ENCODE assay signal across 26 mouse cellular contexts in the genomic region with DNA sequence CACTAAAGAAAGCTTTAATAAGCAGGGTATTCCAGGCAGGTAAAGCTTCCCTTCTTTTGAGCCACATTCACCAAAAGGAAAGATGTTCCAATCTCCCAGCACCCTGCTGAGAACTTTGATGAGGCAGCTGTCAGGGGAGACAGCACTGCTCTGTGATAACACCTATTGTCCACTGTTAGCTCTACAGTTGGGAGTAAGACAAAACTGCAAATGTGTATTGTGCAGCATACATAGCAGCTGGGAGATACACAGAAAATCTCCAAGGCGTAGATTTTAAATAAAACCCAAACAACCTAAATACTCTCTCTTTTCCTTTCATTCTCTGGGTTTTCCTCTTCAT.
DNase-seq lines count a peak whose midpoint lies in the region; ATAC-seq lines count a peak whose summit lies in the region.
"Had no signal": no experiment of that assay in that cellular context is flagged by ENCODE, and none has a peak within 500 bp of the region (broad histone marks: within the 10 kb centered on the region; RNA-seq: fewer than 3 reads in every experiment).

No protein-coding gene starts in this region.

- no peak for DNase-seq in forebrain, embryonic 10.5 days (ENCODE audit: extremely low spot score, low spot score)
- DNase-seq in midbrain, embryonic 11.5 days (ENCODE audit: low spot score, missing footprints): no peak
- peak; percentile 11 for DNase-seq in naive thymus-derived CD4-positive, alpha-beta T cell, adult 2 months (ENCODE audit: low read depth)
- no peak for DNase-seq in embryo, embryonic 10 days (ENCODE audit: low spot score)
- DNase-seq: adrenal gland, adult 8-10 months; cerebellum, adult 8-10 months; gastrocnemius, postnatal 14 days; heart, adult 11 months; kidney, adult 8-10 months; kidney, postnatal 14 days; liver, postnatal 0 days; right cerebral cortex, adult 18-20 months; thymus, adult 18-20 months; thymus, postnatal 36 days had no signal

- H3K4me3 ChIP-seq in forebrain, embryonic 12.5 days (replicated peaks): no peak overlapping the region
- no peak overlapping the region for H3K4me3 ChIP-seq in forebrain, embryonic 10.5 days
- H3K4me3 ChIP-seq in midbrain, embryonic 13.5 days (replicated peaks): no peak overlapping the region
- no peak overlapping the region for H3K4me3 ChIP-seq in midbrain, embryonic 11.5 days (ENCODE audit: low read depth, low read length)
- H3K4me3 ChIP-seq in forebrain, embryonic 15.5 days: no peak overlapping the region
- H3K4me3 ChIP-seq: limb, embryonic 12.5 days; midbrain, embryonic 12.5 days; neural tube, embryonic 15.5 days had no signal

- H3K9ac ChIP-seq in forebrain, embryonic 12.5 days: no peak overlapping the region
- H3K9ac ChIP-seq in midbrain, embryonic 13.5 days (replicated peaks): no peak overlapping the region
- H3K9ac ChIP-seq in midbrain, embryonic 11.5 days (ENCODE audit: low read length): no peak overlapping the region
- H3K9ac ChIP-seq in forebrain, embryonic 15.5 days (replicated peaks): no peak overlapping the region
- H3K9ac ChIP-seq: limb, embryonic 12.5 days; liver, postnatal 0 days; midbrain, embryonic 12.5 days; neural tube, embryonic 15.5 days had no signal

- no peak overlapping the region for H3K4me2 ChIP-seq in forebrain, embryonic 12.5 days
- no peak overlapping the region for H3K4me2 ChIP-seq in midbrain, embryonic 13.5 days (replicated peaks)
- H3K4me2 ChIP-seq in midbrain, embryonic 11.5 days: no peak overlapping the region
- no peak overlapping the region for H3K4me2 ChIP-seq in forebrain, embryonic 15.5 days (replicated peaks)
- H3K4me2 ChIP-seq: heart, embryonic 11.5 days; limb, embryonic 12.5 days; liver, embryonic 11.5 days; midbrain, embryonic 12.5 days; neural tube, embryonic 15.5 days had no signal

- 0 out of 2 replicates have a peak, but pooled peaks have one; percentile 53 for ATAC-seq in forebrain, embryonic 12.5 days (ENCODE audit: low FRiP score)
- peak; percentile 68; the same call in 1 of the 2 replicates for ATAC-seq in midbrain, embryonic 13.5 days
- ATAC-seq in midbrain, embryonic 11.5 days (ENCODE audit: low FRiP score): no peak
- peak; percentile 53 for ATAC-seq in forebrain, embryonic 15.5 days (replicated peaks)
- ATAC-seq: liver, postnatal 0 days; lung, postnatal 0 days; Patski had no signal

- H3K36me3 ChIP-seq in forebrain, embryonic 12.5 days (replicated peaks): no peaks in the 10 kb centered on the region
- H3K36me3 ChIP-seq in forebrain, embryonic 10.5 days (replicated peaks): no peaks in the 10 kb centered on the region
- H3K36me3 ChIP-seq in midbrain, embryonic 13.5 days: no peaks in the 10 kb centered on the region
- H3K36me3 ChIP-seq in midbrain, embryonic 11.5 days (ENCODE audit: control insufficient read depth, insufficient read depth, low read length): no peaks in the 10 kb centered on the region
- no peaks in the 10 kb centered on the region for H3K36me3 ChIP-seq in forebrain, embryonic 15.5 days
- H3K36me3 ChIP-seq: G1E; limb, embryonic 12.5 days; midbrain, embryonic 12.5 days; neural tube, embryonic 15.5 days had no signal

- H3K27me3 ChIP-seq in forebrain, embryonic 12.5 days: no peaks in the 10 kb centered on the region
- H3K27me3 ChIP-seq in forebrain, embryonic 10.5 days (ENCODE audit: poor library complexity, severe bottlenecking): no peaks in the 10 kb centered on the region
- no peaks in the 10 kb centered on the region for H3K27me3 ChIP-seq in midbrain, embryonic 13.5 days
- no peaks in the 10 kb centered on the region for H3K27me3 ChIP-seq in midbrain, embryonic 11.5 days (ENCODE audit: control insufficient read depth, insufficient read depth, low read length)
- no peaks in the 10 kb centered on the region for H3K27me3 ChIP-seq in forebrain, embryonic 15.5 days
- H3K27me3 ChIP-seq: CH12.LX; limb, embryonic 12.5 days; midbrain, embryonic 12.5 days; neural tube, embryonic 15.5 days had no signal

- H3K27ac ChIP-seq in forebrain, embryonic 12.5 days: no peak overlapping the region
- no peak overlapping the region for H3K27ac ChIP-seq in forebrain, embryonic 10.5 days
- no peak overlapping the region for H3K27ac ChIP-seq in midbrain, embryonic 13.5 days
- no peak overlapping the region for H3K27ac ChIP-seq in midbrain, embryonic 11.5 days (ENCODE audit: low read depth, low read length)
- no peak overlapping the region for H3K27ac ChIP-seq in forebrain, embryonic 15.5 days (replicated peaks)
- H3K27ac ChIP-seq: limb, embryonic 12.5 days; midbrain, embryonic 12.5 days; neural tube, embryonic 15.5 days had no signal

- no peaks in the 10 kb centered on the region for H3K9me3 ChIP-seq in forebrain, embryonic 12.5 days
- no peaks in the 10 kb centered on the region for H3K9me3 ChIP-seq in forebrain, embryonic 10.5 days
- no peaks in the 10 kb centered on the region for H3K9me3 ChIP-seq in midbrain, embryonic 13.5 days
- H3K9me3 ChIP-seq in midbrain, embryonic 11.5 days (ENCODE audit: control insufficient read depth, low read length): no peaks in the 10 kb centered on the region
- no peaks in the 10 kb centered on the region for H3K9me3 ChIP-seq in forebrain, embryonic 15.5 days
- H3K9me3 ChIP-seq: G1E; limb, embryonic 12.5 days; midbrain, embryonic 12.5 days; neural tube, embryonic 15.5 days had no signal

- H3K4me1 ChIP-seq in forebrain, embryonic 12.5 days: no peaks in the 10 kb centered on the region
- no peaks in the 10 kb centered on the region for H3K4me1 ChIP-seq in forebrain, embryonic 10.5 days
- H3K4me1 ChIP-seq in midbrain, embryonic 13.5 days (replicated peaks): no peaks in the 10 kb centered on the region
- H3K4me1 ChIP-seq in midbrain, embryonic 11.5 days (ENCODE audit: control insufficient read depth, insufficient read depth, low read length): no peaks in the 10 kb centered on the region
- 0 out of 2 replicates have a peak, but pooled peaks cover 3% of the 10 kb centered on the region for H3K4me1 ChIP-seq in forebrain, embryonic 15.5 days
- H3K4me1 ChIP-seq: limb, embryonic 12.5 days; midbrain, embryonic 12.5 days; neural tube, embryonic 15.5 days had no signal

- 76% methylated on average over 1 of the region's 1 CpGs for WGBS in forebrain, embryonic 12.5 days
- 91% methylated on average over 1 of the region's 1 CpGs for WGBS in forebrain, embryonic 10.5 days
- WGBS in midbrain, embryonic 13.5 days: 83% methylated on average over 1 of the region's 1 CpGs
- WGBS in midbrain, embryonic 11.5 days: 79% methylated on average over 1 of the region's 1 CpGs
- WGBS in forebrain, embryonic 15.5 days: 77% methylated on average over 1 of the region's 1 CpGs
